Mouse (Mus musculus) embryonic facial prominence, embryonic 12.5 days (tissue): ENCODE results near the gene Cldn4. TPM values are rescaled to one million over a fixed set of nuclear protein-coding genes. Genes with fewer than 3 reads are reported as not detected.

Experiments
- ATAC-seq: fragments of 200-750 bp; cut with Nextera tagmentation; 2 replicates; pipeline ENCODE4 v1.8.0; 2017; ENCODE audit not compliant: insufficient number of reproducible peaks, insufficient read depth, low FRiP score, low TSS enrichment
- H3K27ac ChIP-seq: fragments of 300-500 bp; sonication (generic); 2 replicates; pipeline ENCODE4 v1.5.1; 2016; ENCODE audit warnings: mild to moderate bottlenecking
- H3K27me3 ChIP-seq: fragments of 300-500 bp; sonication (generic); 2 replicates; pipeline ENCODE4 v1.6.1; 2016; ENCODE audit warnings: mild to moderate bottlenecking, moderate library complexity
- H3K36me3 ChIP-seq: fragments of 300-500 bp; sonication (generic); 2 replicates; pipeline ENCODE4 v1.6.1; 2016; ENCODE audit warnings: mild to moderate bottlenecking
- H3K4me1 ChIP-seq: fragments of 300-500 bp; sonication (generic); 2 replicates; pipeline ENCODE4 v1.6.1; 2016
- H3K4me2 ChIP-seq: fragments of 300-500 bp; sonication (generic); replicated peaks from 2 replicates; pipeline ENCODE4 v1.6.1; 2016; ENCODE audit warnings: mild to moderate bottlenecking, moderate library complexity
- H3K4me3 ChIP-seq: fragments of 300-500 bp; sonication (generic); 2 replicates; pipeline ENCODE4 v1.5.1; 2016; ENCODE audit warnings: mild to moderate bottlenecking
- H3K9ac ChIP-seq: fragments of 300-500 bp; sonication (generic); 2 replicates; pipeline ENCODE4 v1.6.1; 2016; ENCODE audit warnings: mild to moderate bottlenecking, moderate library complexity
- H3K9me3 ChIP-seq: fragments of 300-500 bp; sonication (generic); 2 replicates; pipeline ENCODE4 v1.6.1; 2016; ENCODE audit warnings: mild to moderate bottlenecking, moderate library complexity
- WGBS: fragments of 180-500 bp; shearing (Covaris S2); methylation state at CpG from one replicate; pipeline ENCODE4 v1.1.7; 2016; 5-methylcytosine and 5-hydroxymethylcytosine counted together
- polyA plus RNA-seq: library from polyadenylated mRNA; unstranded; fragments of >200 nt; fragmentation: Nextera tagmentation; extraction: Ambion mirVana; gene quantifications from 2 replicates; pipeline ENCODE4 v1.2.1, GENCODE M21; 2016

The Cldn4 gene
- polyA plus RNA-seq, 1 experiment from 2014 or later = 11.8 TPM

DNA sequence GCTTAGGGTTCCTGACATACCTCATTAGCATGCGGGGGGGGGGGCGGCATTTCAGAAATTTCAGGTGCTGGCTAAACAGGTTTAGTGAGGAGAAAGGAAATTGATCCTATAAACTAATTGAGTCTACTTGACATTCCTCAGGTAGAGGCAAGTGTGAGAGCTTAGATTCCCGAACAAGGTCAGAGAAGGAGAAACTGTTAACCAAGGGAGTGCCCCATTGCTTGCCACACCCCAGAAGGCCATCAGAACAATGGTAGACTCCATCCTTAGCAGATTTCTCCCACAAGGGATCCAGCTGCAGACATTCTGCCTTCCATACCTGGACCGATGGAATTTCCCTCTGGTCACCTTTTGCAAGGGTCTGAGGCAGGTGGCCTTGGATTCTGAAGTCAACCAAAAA, 20.0 kb downstream of the Cldn4 start:
- Histone ChIP-seq H3K4me2 (no peak overlapping the region), H3K4me3 (no peak overlapping the region), H3K4me1 (no peaks in the 10 kb centered on the region), H3K9ac (no peak overlapping the region), H3K36me3 (no peaks in the 10 kb centered on the region), H3K9me3 (no peaks in the 10 kb centered on the region), H3K27me3 (no peaks in the 10 kb centered on the region), H3K27ac (no peak overlapping the region)
- 78% methylated on average over 4 of the region's 4 CpGs for WGBS
- no peak for ATAC-seq

- 74% methylated on average over 6 of the region's 6 CpGs for WGBS
- Histone ChIP-seq H3K9me3 (no peaks in the 10 kb centered on the region), H3K9ac (no peak overlapping the region), H3K4me2 (no peak overlapping the region), H3K36me3 (no peaks in the 10 kb centered on the region), H3K4me1 (no peaks in the 10 kb centered on the region), H3K4me3 (no peak overlapping the region), H3K27ac (no peak overlapping the region), H3K27me3 (no peaks in the 10 kb centered on the region)
- ATAC-seq = no peak
Observed at GRCm38 (mm10) chr5:134923141-134923540, 23.6 kb downstream of the Cldn4 start.

DNA sequence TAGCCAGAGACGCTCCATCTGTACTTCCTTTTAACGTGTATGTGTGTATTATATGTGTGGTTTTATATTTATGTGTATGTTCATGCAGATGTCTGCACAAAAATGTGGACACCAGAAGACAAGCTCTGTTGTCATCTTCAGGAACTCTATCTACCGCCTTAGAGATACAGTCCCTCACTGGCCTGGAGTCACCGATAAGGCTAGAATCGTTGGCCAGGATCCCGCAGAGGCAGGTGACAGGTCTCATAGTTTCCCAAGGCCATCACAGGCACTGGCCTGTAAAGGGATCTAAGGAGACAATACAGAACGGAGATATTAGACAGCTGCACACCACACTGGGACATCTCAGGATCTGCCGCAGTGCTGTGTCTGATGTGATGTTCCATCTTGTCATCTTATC, 25.6 kb downstream of the Cldn4 start:
- Histone ChIP-seq H3K4me1 (no peaks in the 10 kb centered on the region), H3K27me3 (no peaks in the 10 kb centered on the region), H3K9ac (no peak overlapping the region), H3K4me3 (no peak overlapping the region), H3K9me3 (no peaks in the 10 kb centered on the region), H3K36me3 (no peaks in the 10 kb centered on the region), H3K4me2 (no peak overlapping the region), H3K27ac (no peak overlapping the region)
- 86% methylated on average over 8 of the region's 8 CpGs for WGBS
- no peak for ATAC-seq

DNA sequence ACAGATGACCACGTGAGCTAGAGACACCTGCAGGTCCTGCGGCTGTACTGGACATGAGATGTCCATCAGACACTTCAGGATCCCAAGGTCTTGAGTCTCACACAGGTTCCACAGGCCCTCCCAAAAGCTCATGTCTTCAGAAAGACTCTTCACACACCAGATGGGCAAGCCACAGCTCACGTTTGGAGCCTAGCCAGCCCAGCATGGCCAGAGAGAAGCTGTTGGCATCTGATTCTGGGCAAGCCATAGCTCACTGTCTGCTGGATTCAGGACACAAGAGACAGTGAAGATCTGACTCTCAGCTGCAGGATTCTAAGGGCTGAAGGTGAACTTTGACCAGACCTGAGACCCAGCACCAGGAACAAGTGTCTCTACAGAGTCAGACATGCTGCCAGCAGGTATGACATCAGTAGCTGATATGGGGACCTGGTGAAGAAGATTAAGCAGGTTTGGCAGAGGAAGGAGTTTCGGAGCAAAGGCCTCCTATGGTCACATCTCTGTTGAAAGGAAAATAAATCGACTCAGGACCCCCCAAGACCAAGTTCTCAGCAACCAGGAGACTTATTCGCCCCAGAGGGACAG, 26.5 kb downstream of the Cldn4 start:
- Histone ChIP-seq H3K9ac (no peak overlapping the region), H3K27ac (no peak overlapping the region), H3K27me3 (no peaks in the 10 kb centered on the region), H3K4me3 (no peak overlapping the region), H3K9me3 (no peaks in the 10 kb centered on the region), H3K4me2 (no peak overlapping the region), H3K36me3 (no peaks in the 10 kb centered on the region), H3K4me1 (no peaks in the 10 kb centered on the region)
- 81% methylated on average over 6 of the region's 6 CpGs for WGBS
- ATAC-seq = no peak

DNA sequence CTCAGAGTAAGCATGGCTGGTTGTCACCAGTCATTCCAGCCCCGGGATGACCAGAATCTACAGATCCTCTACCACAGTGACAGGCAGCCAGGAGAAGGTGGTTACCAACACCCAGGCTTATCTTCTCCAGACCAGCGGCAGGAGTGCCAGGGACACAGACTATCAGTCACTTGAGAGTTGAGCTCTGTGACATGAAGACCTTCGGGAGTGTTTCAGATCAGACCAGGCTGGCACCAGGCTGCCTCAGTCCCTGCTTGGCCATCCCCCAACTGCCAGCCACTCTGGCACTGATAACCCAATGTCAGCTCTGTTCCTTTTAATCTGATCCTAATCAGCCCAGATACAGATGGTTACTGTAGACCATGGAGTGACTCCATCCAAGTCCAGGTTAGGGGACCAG, 27.6 kb downstream of the Cldn4 start:
- Histone ChIP-seq H3K4me2 (no peak overlapping the region), H3K4me3 (no peak overlapping the region), H3K36me3 (no peaks in the 10 kb centered on the region), H3K4me1 (no peaks in the 10 kb centered on the region), H3K27ac (no peak overlapping the region), H3K27me3 (no peaks in the 10 kb centered on the region), H3K9ac (no peak overlapping the region), H3K9me3 (no peaks in the 10 kb centered on the region)
- no peak for ATAC-seq
- whole genome bisulfite sequencing = 86% methylated on average over 3 of the region's 3 CpGs

DNA sequence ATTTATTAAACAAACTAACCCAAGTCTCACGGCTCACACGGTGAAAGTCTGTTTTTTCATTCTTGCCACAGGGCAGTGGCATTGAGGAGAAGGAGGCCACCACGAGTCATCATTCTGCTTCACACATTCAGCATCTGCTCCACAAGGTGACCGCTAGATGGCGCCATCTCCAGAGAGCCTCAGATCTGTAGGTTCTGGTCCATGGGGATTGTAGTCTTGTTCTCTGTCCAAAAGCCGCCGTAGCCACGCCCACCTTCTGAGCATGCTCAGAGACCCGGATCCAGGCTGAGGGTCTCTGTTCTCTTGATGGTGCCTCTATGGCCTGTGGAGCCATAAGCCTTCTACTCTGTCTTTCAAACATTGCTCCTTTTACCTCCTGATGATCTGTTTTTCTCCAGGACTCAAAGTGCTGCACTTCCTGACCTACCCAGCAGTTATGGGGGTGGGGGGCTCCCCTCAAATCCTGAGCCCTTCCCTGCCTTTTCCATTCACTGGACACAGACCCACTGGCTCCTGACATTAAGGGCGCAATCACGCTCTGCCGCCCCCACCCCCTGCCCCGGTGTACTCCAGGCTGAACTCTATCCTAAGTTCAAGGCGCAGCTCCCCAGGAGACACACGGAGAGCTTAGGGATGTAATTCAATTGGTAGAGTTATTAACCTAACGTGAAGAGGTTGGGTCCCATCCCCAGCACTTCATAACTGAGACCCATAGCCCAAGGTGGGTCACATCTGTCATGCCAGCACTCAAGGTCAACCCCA, 28.5 kb downstream of the Cldn4 start:
- ATAC-seq = no peak
- no peaks in the 10 kb centered on the region for H3K9me3 ChIP-seq
- WGBS = 45% methylated on average over 16 of the region's 16 CpGs
- no peaks in the 10 kb centered on the region for H3K36me3 ChIP-seq
- H3K4me3 ChIP-seq = no peak overlapping the region
- no peak overlapping the region for H3K27ac ChIP-seq
- no peak overlapping the region for H3K9ac ChIP-seq
- no peaks in the 10 kb centered on the region for H3K27me3 ChIP-seq
- H3K4me2 ChIP-seq = no peak overlapping the region
- no peaks in the 10 kb centered on the region for H3K4me1 ChIP-seq

DNA sequence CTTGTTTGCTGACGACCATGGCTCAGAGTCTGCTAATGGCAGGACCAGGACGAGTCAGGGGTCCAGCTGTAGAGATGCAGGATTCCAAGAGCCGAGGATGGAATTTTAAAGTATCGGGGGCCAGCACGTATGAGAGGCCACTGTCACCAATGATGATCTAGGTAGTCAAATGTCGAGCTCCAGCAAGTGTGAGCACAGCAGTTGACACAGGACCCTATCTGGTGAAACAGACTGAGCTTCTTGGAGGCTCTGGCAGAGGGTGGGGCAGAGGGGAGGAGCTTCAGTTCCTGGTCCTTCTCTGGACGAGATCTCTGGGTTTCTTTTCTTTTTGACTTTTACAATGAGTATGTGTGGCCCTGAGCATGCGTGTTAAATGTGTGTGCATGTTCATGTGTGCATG, 31.4 kb downstream of the Cldn4 start, which contains the start of gene Cldn13:
Cldn13 (minus strand) TSS at position 216 of the 400 bp plus-strand sequence.
- Histone ChIP-seq H3K36me3 (no peaks in the 10 kb centered on the region), H3K9me3 (no peaks in the 10 kb centered on the region), H3K9ac (no peak within 1 kb of the TSS), H3K27me3 (no peaks in the 10 kb centered on the region), H3K4me3 (no peak within 1 kb of the TSS), H3K4me2 (no peak within 1 kb of the TSS), H3K27ac (no peak within 1 kb of the TSS), H3K4me1 (no peaks in the 10 kb centered on the region)
- 76% methylated on average over 8 of the region's 8 CpGs for WGBS
- ATAC-seq = no peak

GRCm38 (mm10) chr5:134914510-134914909, 32.2 kb downstream of the Cldn4 start:
- no peaks in the 10 kb centered on the region for H3K9me3 ChIP-seq
- no peak overlapping the region for H3K27ac ChIP-seq
- H3K9ac ChIP-seq = no peak overlapping the region
- no peaks in the 10 kb centered on the region for H3K4me1 ChIP-seq
- WGBS = 83% methylated on average over 8 of the region's 8 CpGs
- H3K4me2 ChIP-seq = no peak overlapping the region
- no peaks in the 10 kb centered on the region for H3K36me3 ChIP-seq
- no peak overlapping the region for H3K4me3 ChIP-seq
- 0 out of 2 replicates have a peak, but pooled peaks cover 4% of the 10 kb centered on the region for H3K27me3 ChIP-seq
- ATAC-seq = no peak

GRCm38 (mm10) chr5:134913753-134914152, 33.0 kb downstream of the Cldn4 start:
- no peak for ATAC-seq
- Histone ChIP-seq H3K4me1 (no peaks in the 10 kb centered on the region), H3K4me2 (no peak overlapping the region), H3K27ac (no peak overlapping the region), H3K36me3 (no peaks in the 10 kb centered on the region), H3K9me3 (no peaks in the 10 kb centered on the region), H3K27me3 (0 out of 2 replicates have a peak, but pooled peaks cover 4% of the 10 kb centered on the region), H3K9ac (no peak overlapping the region), H3K4me3 (no peak overlapping the region)
- 89% methylated on average over 4 of the region's 4 CpGs for WGBS

DNA sequence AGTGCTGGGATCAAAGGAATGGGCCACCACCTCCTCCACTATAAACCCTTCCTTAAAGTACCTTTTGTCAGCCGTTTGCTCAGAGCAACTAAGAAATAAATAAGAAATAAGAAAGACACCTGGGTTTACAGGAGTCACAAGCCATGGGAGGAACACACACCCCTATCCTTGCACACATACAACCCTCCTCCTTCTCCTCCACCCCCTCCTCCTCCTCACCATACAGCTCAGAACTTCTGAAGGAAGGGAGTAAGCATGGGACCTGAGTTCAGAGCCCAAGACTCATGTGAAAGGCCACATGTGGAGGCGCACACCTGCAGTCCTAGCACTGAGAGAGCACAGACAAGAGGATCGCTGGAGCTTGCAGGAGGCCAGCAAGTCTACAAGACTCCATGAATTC, 33.4 kb downstream of the Cldn4 start:
- no peak overlapping the region for H3K4me2 ChIP-seq
- WGBS = 74% methylated on average over 3 of the region's 3 CpGs
- no peak overlapping the region for H3K4me3 ChIP-seq
- H3K9me3 ChIP-seq = no peaks in the 10 kb centered on the region
- 0 out of 2 replicates have a peak, but pooled peaks cover 4% of the 10 kb centered on the region for H3K27me3 ChIP-seq
- no peaks in the 10 kb centered on the region for H3K4me1 ChIP-seq
- H3K36me3 ChIP-seq = no peaks in the 10 kb centered on the region
- no peak overlapping the region for H3K9ac ChIP-seq
- H3K27ac ChIP-seq = no peak overlapping the region
- ATAC-seq = no peak

GRCm38 (mm10) chr5:134911901-134912300, 34.8 kb downstream of the Cldn4 start:
- Histone ChIP-seq H3K4me2 (no peak overlapping the region), H3K4me3 (no peak overlapping the region), H3K27ac (no peak overlapping the region), H3K36me3 (no peaks in the 10 kb centered on the region), H3K9ac (no peak overlapping the region), H3K27me3 (0 out of 2 replicates have a peak, but pooled peaks cover 4% of the 10 kb centered on the region), H3K9me3 (no peaks in the 10 kb centered on the region), H3K4me1 (no peaks in the 10 kb centered on the region)
- no peak for ATAC-seq
- WGBS = 94% methylated on average over 2 of the region's 2 CpGs

GRCm38 (mm10) chr5:134907135-134907534, 39.6 kb downstream of the Cldn4 start:
- no peaks in the 10 kb centered on the region for H3K36me3 ChIP-seq
- H3K4me1 ChIP-seq = no peaks in the 10 kb centered on the region
- H3K9me3 ChIP-seq = no peaks in the 10 kb centered on the region
- 0 out of 2 replicates have a peak, but pooled peaks cover 4% of the 10 kb centered on the region for H3K27me3 ChIP-seq
- 2% methylated on average over 13 of the region's 13 CpGs for WGBS
- no peak overlapping the region for H3K27ac ChIP-seq
- ATAC-seq = peak; percentile 80; the same call in 1 of the 2 replicates
- no peak overlapping the region for H3K4me2 ChIP-seq
- no peak overlapping the region for H3K9ac ChIP-seq
- H3K4me3 ChIP-seq = no peak overlapping the region
